Mouse (Mus musculus) cortical plate, adult 2 months (tissue): ENCODE data around the gene 2310022A10Rik.

Source experiments
- CTCF ChIP-seq: fragments of 200-500 bp; IDR thresholded peaks from 2 replicates; pipeline ENCODE4 v1.5.1; 2011; ENCODE audit warnings: mild to moderate bottlenecking, control low read depth, low read length; ENCODE audit not compliant: insufficient read depth; ENCODE audit errors: extremely low read depth
- POLR2A ChIP-seq: fragments of 200-500 bp; IDR thresholded peaks from 2 replicates; pipeline ENCODE4 v1.6.1; 2011; ENCODE audit warnings: mild to moderate bottlenecking, low read length, control low read depth; ENCODE audit not compliant: insufficient read depth; ENCODE audit errors: extremely low read depth

- no peak for TF ChIP-seq CTCF
- no peak for TF ChIP-seq POLR2A
Observed at GRCm38 (mm10) chr7:27592217-27592929, 39.3 kb downstream of the 2310022A10Rik start.
